Mouse (Mus musculus) cerebellum, adult 2 months (tissue): ENCODE results near the gene Asic1.

Experiments used
- CTCF ChIP-seq: fragments of 200-500 bp; IDR thresholded peaks from 2 replicates; pipeline ENCODE4 v1.5.1; 2011; ENCODE audit warnings: low read depth, mild to moderate bottlenecking, control low read depth, low read length, moderate library complexity, borderline replicate concordance; ENCODE audit not compliant: insufficient read depth
- POLR2A ChIP-seq: fragments of 200-500 bp; IDR thresholded peaks from 2 replicates; pipeline ENCODE4 v1.6.1; 2011; ENCODE audit warnings: low read length, control low read depth, borderline replicate concordance; ENCODE audit not compliant: insufficient read depth

DNA sequence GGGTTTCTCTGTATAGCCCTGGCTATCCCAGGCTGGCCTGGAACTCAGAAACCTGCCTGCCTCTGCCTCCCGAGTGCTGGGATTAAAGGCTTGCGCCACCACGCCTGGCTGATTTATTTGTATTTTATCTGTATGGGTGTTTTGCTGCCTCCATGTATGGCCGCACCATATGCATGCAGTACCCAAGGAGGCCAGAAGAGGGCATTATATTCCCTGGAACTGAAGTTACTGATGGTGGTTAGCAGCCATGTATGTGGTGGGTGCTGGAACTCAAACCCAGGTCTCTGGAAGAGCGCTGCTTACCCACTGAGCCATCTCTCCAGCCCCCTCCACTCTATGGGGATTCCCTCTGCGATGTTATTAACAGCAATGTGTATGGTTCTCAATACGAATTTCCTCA, 12.7 kb downstream of the Asic1 start:
- peak; percentile 50; the same call in 1 of the 2 replicates for TF ChIP-seq CTCF
- TF ChIP-seq POLR2A: no peak
